ENCODE assay signal across 21 mouse cellular contexts in the genomic region with DNA sequence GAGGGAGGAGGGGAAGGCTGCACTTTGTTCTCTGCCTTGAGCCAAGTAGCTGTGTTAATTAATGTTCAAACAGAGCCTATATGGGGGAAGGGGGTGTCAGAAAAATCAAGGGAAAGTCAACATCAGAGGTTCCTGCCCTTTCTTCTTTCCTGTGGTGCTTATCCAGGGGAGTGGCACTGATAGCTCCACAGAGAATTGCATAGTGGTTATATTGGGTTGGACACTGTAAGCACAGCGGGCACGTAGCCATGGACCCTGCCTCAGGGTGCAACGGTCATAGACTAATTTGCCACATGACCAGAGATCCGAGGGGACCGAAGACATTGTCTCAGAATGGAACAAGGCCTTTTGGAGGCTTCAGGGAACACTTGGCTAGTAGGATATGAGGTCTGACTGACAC. TPM values are rescaled to one million over a fixed set of nuclear protein-coding genes. Genes with fewer than 3 reads are reported as not detected.
DNase-seq lines count a peak whose midpoint lies in the region; ATAC-seq and TF ChIP-seq lines count a peak whose summit lies in the region.
"Had no signal": no experiment of that assay in that cellular context is flagged by ENCODE, and none has a peak within 500 bp of the region (broad histone marks: within the 10 kb centered on the region; RNA-seq: fewer than 3 reads in every experiment).

A gene (minus strand): TSS at position 18 of the 400 bp plus-strand sequence.

- peak within 1 kb of the TSS; percentile 58 for H3K27ac ChIP-seq in stomach, postnatal 0 days (replicated peaks)
- no peak within 1 kb of the TSS for H3K27ac ChIP-seq in hindbrain, embryonic 14.5 days
- H3K27ac ChIP-seq: forebrain, embryonic 15.5 days; midbrain, embryonic 12.5 days had no signal

- no peaks in the 10 kb centered on the region for H3K36me3 ChIP-seq in stomach, postnatal 0 days (ENCODE audit: control insufficient read depth, insufficient read depth, low read length)
- H3K36me3 ChIP-seq in hindbrain, embryonic 14.5 days (replicated peaks; ENCODE audit: control insufficient read depth, insufficient read depth): no peaks in the 10 kb centered on the region
- H3K36me3 ChIP-seq: forebrain, embryonic 15.5 days; midbrain, embryonic 12.5 days had no signal

- no peak within 1 kb of the TSS for H3K4me3 ChIP-seq in stomach, postnatal 0 days (ENCODE audit: low read depth, low read length)
- no peak within 1 kb of the TSS for H3K4me3 ChIP-seq in hindbrain, embryonic 14.5 days (replicated peaks; ENCODE audit: low read length)
- H3K4me3 ChIP-seq: forebrain, embryonic 15.5 days; midbrain, embryonic 12.5 days had no signal

- H3K4me1 ChIP-seq in stomach, postnatal 0 days (replicated peaks; ENCODE audit: control insufficient read depth, insufficient read depth): no peaks in the 10 kb centered on the region
- H3K4me1 ChIP-seq in hindbrain, embryonic 14.5 days (replicated peaks; ENCODE audit: control insufficient read depth, insufficient read depth, low read length): no peaks in the 10 kb centered on the region
- H3K4me1 ChIP-seq: forebrain, embryonic 15.5 days; midbrain, embryonic 12.5 days had no signal

- H3K4me2 ChIP-seq in stomach, postnatal 0 days (replicated peaks; ENCODE audit: low read depth): peak within 1 kb of the TSS; percentile 8
- no peak within 1 kb of the TSS for H3K4me2 ChIP-seq in hindbrain, embryonic 14.5 days (replicated peaks)
- H3K4me2 ChIP-seq: forebrain, embryonic 15.5 days; midbrain, embryonic 12.5 days had no signal

- ATAC-seq in stomach, postnatal 0 days (ENCODE audit: low FRiP score, low TSS enrichment): peak; percentile 84
- no peak for ATAC-seq in hindbrain, embryonic 14.5 days (ENCODE audit: low FRiP score)
- ATAC-seq: forebrain, embryonic 15.5 days; hindbrain, embryonic 16.5 days had no signal

- no peaks in the 10 kb centered on the region for H3K27me3 ChIP-seq in stomach, postnatal 0 days (ENCODE audit: control insufficient read depth, insufficient read depth, low read length)
- H3K27me3 ChIP-seq in hindbrain, embryonic 14.5 days (ENCODE audit: control insufficient read depth, insufficient read depth, low read length): no peaks in the 10 kb centered on the region
- H3K27me3 ChIP-seq: forebrain, embryonic 15.5 days; midbrain, embryonic 12.5 days had no signal

- TF ChIP-seq CTCF in stomach, postnatal 0 days (IDR thresholded peaks at IDR 0.05; ENCODE audit: low read depth): no peak

- no peak within 1 kb of the TSS for H3K9ac ChIP-seq in stomach, postnatal 0 days (ENCODE audit: low read length)
- H3K9ac ChIP-seq in hindbrain, embryonic 14.5 days: no peak within 1 kb of the TSS
- H3K9ac ChIP-seq: forebrain, embryonic 15.5 days; midbrain, embryonic 12.5 days had no signal

- DNase-seq in heart, adult 11 months: peak; percentile 65
- DNase-seq in heart, postnatal 10 days: no peak
- DNase-seq in kidney, adult 8-10 months: peak; percentile 82 to 87
- DNase-seq in large intestine, adult 2 months (ENCODE audit: low read depth, low spot score): peak; percentile 55
- DNase-seq in stomach, postnatal 0 days (ENCODE audit: low spot score): peak; percentile 82
- no peak for DNase-seq in hindbrain, embryonic 14.5 days (ENCODE audit: low spot score)
- no peak for DNase-seq in urinary bladder, postnatal 14 days (ENCODE audit: low spot score)
- DNase-seq: cerebellum, adult 11 months; heart, postnatal 14 days; lung, postnatal 36 days; right cerebral cortex, postnatal 14 days; thymus, postnatal 25 days had no signal

- no peaks in the 10 kb centered on the region for H3K9me3 ChIP-seq in stomach, postnatal 0 days (ENCODE audit: control insufficient read depth, low read length)
- no peaks in the 10 kb centered on the region for H3K9me3 ChIP-seq in hindbrain, embryonic 14.5 days (ENCODE audit: control insufficient read depth, low read length)
- H3K9me3 ChIP-seq: forebrain, embryonic 15.5 days; midbrain, embryonic 12.5 days had no signal

- TF ChIP-seq EP300 in stomach, postnatal 0 days (optimal IDR thresholded peaks at IDR 0.05): no peak

- WGBS in large intestine, adult 2 months: 27% methylated on average over 5 of the region's 5 CpGs
- 65% methylated on average over 5 of the region's 5 CpGs for WGBS in stomach, postnatal 0 days
- WGBS in hindbrain, embryonic 14.5 days: 86% methylated on average over 5 of the region's 5 CpGs

- intact Hi-C loops in heart, postnatal 10 days (cut with DNase I): no loop called here

RNA-seq across cellular contexts. Expression of the gene that starts here (rescaled TPM):
- total RNA-seq in heart, postnatal 10 days (2021): not detected
- 29.9 and 182 TPM in 2 replicates for polyA plus RNA-seq in large intestine, adult 2 months (2012; rRNA removed)
- polyA plus RNA-seq in stomach, postnatal 0 days (2015; fragmentation: Nextera tagmentation; extraction: Ambion mirVana): 18.4 and 19.2 TPM in 2 replicates
- polyA plus RNA-seq in hindbrain, embryonic 14.5 days (2014; fragmentation: Nextera tagmentation; extraction: Ambion mirVana): not detected in 2 replicates
- total RNA-seq: common myeloid progenitor, adult 5-6 weeks; ES-E14; heart, adult 8-10 months; heart, postnatal 14 days; left cerebral cortex, adult 8-10 months had no signal
- polyA plus RNA-seq: C2C12; embryonic facial prominence, embryonic 14.5 days; forebrain, embryonic 15.5 days; hindbrain, embryonic 16.5 days; midbrain, embryonic 12.5 days had no signal

Comparison
In these comparisons a context has a peak if more than half of its experiments do, and no peak if none do; other contexts are left out.
1. RNA of the gene that starts here (polyA plus RNA-seq): 29.9 to 182 TPM in large intestine, adult 2 months and 18.4 to 19.2 TPM in stomach, postnatal 0 days; not detected in hindbrain, embryonic 14.5 days; every median in the first group is over 10 times any median in the second.
2. DNase-seq: peak in heart, adult 11 months (single experiment), kidney, adult 8-10 months (2 of 2), large intestine, adult 2 months (single experiment) and stomach, postnatal 0 days (single experiment); none in heart, postnatal 10 days (0 of 2), hindbrain, embryonic 14.5 days (single experiment) and urinary bladder, postnatal 14 days (single experiment).